Mouse (Mus musculus): ENCODE measurements at regions not wholly inside any gene's neighbourhood (a gene's known extent, or its start where the extent isn't known, plus 50 kb on each side); places are given as distances from the start of the nearest gene placed in this dataset.

GRCm38 (mm10) chr14:79852683-79853082, 81.6 kb upstream of the Pcdh8 start:
- no peak for DNase-seq

DNA sequence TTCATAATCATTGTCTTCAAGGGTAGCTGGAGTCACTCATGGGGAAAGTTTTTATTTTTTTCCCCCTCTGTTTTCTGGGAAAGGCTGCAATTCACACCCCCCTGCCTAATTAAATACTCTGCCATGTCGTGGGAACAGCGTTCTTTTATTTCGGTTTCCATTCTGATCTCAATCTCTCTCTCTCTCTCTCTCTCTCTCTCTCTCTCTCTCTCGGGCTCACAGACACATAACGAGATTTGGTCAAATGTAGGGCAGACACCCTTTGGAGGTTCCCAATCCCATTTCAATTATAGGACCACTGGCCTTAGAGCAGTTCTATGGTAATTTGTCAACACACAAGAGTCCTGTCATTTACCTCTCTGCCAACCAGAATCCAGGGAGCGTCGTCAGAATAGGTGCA, 80.7 kb upstream of the Pcdh8 start:
- DNase-seq: no peak

GRCm38 (mm10) chr14:79851231-79851630, 80.1 kb upstream of the Pcdh8 start:
- no peak for DNase-seq

DNA sequence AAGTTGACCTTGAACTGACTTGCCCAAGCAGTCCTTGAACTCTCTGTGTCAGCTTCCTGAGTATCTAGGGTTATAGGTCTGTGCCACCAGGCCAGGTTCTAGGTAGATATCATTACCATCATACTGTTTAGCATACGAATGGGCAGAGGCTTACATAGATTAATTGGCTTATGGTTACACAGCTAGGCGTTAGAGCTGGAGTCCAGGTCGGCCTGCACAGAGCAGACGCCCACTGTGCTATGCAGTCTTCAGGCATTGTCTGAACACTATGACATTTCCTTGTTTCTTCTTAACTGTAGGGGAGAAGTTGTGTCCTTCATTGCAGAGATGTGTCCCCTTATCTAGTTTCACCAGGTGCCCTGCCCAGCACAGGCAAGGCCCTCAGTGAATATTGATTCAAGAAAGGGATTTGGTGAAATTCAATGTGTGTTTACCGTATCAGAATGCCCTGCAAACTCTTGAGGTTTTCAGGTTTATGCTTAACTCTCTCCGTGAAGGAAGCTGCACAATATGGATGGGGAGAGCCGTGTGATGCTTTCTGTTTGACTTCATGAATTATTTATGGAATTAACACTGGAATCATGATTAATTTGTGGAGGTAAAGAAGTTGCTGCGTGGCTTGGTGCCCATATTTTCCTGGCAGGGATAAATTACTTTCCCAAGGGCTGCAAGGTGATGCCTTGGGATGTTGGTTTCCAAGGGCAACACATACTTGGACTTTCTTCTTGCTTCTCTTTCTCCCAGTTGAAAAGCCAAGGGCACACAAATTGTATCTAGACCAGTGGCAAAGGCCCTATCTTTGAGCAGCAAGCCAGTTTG, 78.7 kb upstream of the Pcdh8 start:
- DNase-seq: no peak

DNA sequence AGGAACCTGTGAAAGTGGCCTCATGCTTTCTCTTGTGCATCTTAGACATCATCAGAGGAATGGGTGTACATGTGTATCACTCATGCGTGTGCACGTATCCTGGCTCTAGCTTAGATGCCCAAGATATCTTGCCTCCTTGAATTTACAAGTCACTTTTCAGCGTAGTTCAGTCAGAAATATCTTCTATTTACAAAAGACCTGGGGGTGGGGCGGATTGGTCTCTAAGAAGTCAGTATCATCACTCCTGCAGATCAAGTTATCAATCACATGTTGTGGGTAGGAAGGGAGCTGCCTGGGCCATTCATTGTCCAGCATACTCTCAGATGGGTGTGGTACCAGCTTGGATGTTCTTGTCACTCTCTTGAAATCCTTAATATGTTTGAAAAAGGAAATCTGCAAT, 77.0 kb upstream of the Pcdh8 start:
- no peak for DNase-seq

DNA sequence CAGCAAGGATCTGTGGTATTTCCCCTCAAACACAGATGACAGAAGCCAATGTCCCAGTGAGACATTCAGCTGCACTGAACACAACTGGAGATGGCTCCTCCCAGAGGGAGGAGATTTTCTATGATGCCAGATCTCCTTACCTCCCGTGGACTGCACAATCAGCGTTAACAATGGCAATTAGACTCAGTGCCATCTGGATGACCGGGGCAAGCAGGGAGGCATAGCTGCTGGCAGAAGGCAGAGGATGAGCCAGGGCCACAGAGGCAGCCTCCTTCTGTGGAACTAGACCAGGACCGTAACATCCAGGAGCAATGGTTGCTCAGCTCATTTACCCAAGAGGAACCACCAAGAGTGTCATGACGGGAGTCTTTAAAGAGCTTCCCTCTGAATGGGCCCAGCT, 73.2 kb upstream of the Pcdh8 start:
- DNase-seq: no peak

DNA sequence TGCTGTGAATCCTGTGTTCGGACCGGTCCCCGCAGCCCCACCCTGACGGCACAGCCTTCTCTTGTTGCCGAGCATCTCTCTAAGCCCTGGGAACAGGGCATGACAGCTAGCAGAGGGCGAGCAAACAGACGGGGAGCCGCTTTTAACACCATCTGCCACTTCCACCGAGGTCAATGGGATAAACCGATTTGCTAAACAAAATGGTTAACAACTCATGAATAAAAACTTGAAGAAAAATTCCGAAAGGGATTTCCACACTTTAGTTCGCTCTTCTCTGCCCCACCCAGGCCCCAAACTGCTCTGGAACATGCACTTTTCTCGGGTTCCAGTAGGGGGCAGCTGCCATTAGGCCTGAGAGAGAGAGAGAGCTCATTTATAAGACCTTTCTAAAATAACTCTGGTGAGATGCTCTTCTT, 72.0 kb upstream of the Pcdh8 start:
- DNase-seq: peak; percentile 6

DNA sequence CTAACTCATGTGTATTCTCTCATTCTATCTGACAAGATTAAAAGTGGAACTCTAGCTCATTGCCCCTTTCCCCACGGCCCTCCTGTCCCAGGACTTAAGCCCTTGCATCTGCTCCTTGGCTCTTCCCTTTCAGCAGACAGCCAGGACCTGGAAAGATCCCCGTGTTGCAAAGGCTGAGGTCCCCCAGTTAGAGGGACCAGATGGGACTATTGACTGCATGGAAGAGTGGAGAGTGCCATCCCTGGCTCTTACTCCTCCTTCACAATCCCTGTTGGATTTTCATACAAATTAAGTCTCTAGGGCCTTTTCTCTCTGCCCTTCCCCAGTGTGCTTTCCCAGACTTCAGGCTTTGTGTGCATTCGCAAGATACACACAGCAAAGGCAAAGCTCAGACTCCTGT, 71.6 kb upstream of the Pcdh8 start:
- no peak for DNase-seq

DNA sequence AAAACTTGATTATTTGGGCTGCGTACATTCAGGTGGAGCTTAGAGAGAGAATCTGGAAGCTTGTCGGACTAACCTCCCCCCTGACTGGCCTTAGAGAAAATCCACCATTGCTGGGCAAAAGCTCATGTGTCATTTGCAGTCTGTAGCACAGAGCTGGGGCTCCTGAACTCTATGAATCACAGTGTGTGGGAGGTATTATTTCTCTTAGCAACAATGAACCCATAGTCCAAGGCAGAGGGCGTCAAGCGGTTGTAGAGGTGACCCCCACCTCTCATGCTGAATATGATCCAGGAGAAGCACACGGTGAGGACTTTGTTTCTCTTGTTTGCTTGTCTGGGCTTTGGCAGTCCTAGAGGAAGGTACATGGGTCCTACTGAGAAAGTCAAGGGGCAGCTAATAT, 66.0 kb upstream of the Pcdh8 start:
- no peak for DNase-seq

DNA sequence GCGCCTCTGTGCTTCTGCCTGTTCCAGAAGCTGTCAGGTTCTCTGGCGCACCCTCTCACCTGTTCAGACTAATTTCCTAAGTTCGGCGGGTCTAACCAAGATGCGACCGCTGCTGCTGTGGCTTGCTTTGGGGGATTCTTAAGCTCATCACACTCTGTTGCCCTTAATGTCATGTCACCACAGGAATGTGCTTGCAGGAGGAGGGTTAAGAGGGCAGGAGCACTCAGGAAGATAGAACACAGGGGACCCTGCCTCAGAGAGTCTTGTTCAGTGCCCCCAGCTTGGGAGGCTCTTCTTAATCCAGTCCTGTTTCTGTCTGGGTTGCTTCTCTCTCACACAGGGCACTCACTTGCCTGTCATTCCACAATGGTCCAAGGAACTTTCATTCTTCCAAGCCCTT, 65.1 kb upstream of the Pcdh8 start:
- no peak for DNase-seq

GRCm38 (mm10) chr14:79824670-79825446, 53.7 kb upstream of the Pcdh8 start:
- no peak for DNase-seq

- DNase-seq: peak; percentile 6
Observed at GRCm38 (mm10) chr14:79822453-79823117, 51.5 kb upstream of the Pcdh8 start.

GRCm38 (mm10) chr14:79822011-79822435, 50.9 kb upstream of the Pcdh8 start:
- no peak for DNase-seq

GRCm38 (mm10) chr14:79821352-79822010, 50.4 kb upstream of the Pcdh8 start:
- DNase-seq: no peak
